Comparison of ENCODE assay signal across 8 mouse cellular contexts in genomic region chr14:15438485-15439157, GRCm38 (mm10). TPM values are rescaled to one million over a fixed set of nuclear protein-coding genes. Genes with fewer than 3 reads are reported as not detected.
A peak's percentile ranks its signal among the peaks of the same experiment; 100 is the strongest.
DNase-seq lines count a peak whose midpoint lies in the region; ATAC-seq and TF ChIP-seq lines count a peak whose summit lies in the region.

Lrrc3b (minus strand) TSS chr14:15438987.

- no peaks in the 10 kb centered on the region for H3K4me1 ChIP-seq in hindbrain, embryonic 14.5 days (replicated peaks; ENCODE audit: control insufficient read depth, insufficient read depth, low read length)
- no peaks in the 10 kb centered on the region for H3K4me1 ChIP-seq in stomach, postnatal 0 days (replicated peaks; ENCODE audit: control insufficient read depth, insufficient read depth)

- peak within 1 kb of the TSS; percentile 75 for H3K9ac ChIP-seq in hindbrain, embryonic 14.5 days
- H3K9ac ChIP-seq in stomach, postnatal 0 days (ENCODE audit: low read length), result peak within 1 kb of the TSS; percentile 47

- no peak for TF ChIP-seq EP300 in stomach, postnatal 0 days (optimal IDR thresholded peaks at IDR 0.05)

- no peaks in the 10 kb centered on the region for H3K9me3 ChIP-seq in hindbrain, embryonic 14.5 days (ENCODE audit: control insufficient read depth, low read length)
- H3K9me3 ChIP-seq in stomach, postnatal 0 days (ENCODE audit: control insufficient read depth, low read length), result no peaks in the 10 kb centered on the region

- peak; percentile 57 for DNase-seq in adrenal gland, postnatal 10 days
- DNase-seq in cerebellum, adult 9-11 months, result peak; percentile 93
- peak; percentile 51 to 63 for DNase-seq in frontal cortex, postnatal 10 days (ENCODE audit: low spot score in 2 of 2)
- DNase-seq in hindbrain, embryonic 14.5 days (ENCODE audit: low spot score), result peak; percentile 71
- peak; percentile 38 for DNase-seq in left cerebral cortex, adult 11 months (ENCODE audit: low spot score)
- peak; percentile 51 for DNase-seq in mesoderm, embryonic 11.5 days (ENCODE audit: low read depth, low spot score)
- peak; percentile 25 for DNase-seq in stomach, postnatal 0 days (ENCODE audit: low spot score)
- no peak for DNase-seq in urinary bladder, postnatal 36 days (ENCODE audit: low spot score in 2 of 2)

- peak; percentile 24; the same call in 1 of the 2 replicates for TF ChIP-seq CTCF in stomach, postnatal 0 days (IDR thresholded peaks at IDR 0.05; ENCODE audit: low read depth)

- H3K27ac ChIP-seq in hindbrain, embryonic 14.5 days, result peak within 1 kb of the TSS; percentile 76
- no peak within 1 kb of the TSS for H3K27ac ChIP-seq in stomach, postnatal 0 days (replicated peaks)

- H3K27me3 ChIP-seq in hindbrain, embryonic 14.5 days (ENCODE audit: control insufficient read depth, insufficient read depth, low read length), result 0 out of 2 replicates have a peak, but pooled peaks cover 3% of the 10 kb centered on the region
- no peaks in the 10 kb centered on the region for H3K27me3 ChIP-seq in stomach, postnatal 0 days (ENCODE audit: control insufficient read depth, insufficient read depth, low read length)

- peak; percentile 92 for ATAC-seq in hindbrain, embryonic 14.5 days (ENCODE audit: low FRiP score)
- peak; percentile 32; the same call in 1 of the 2 replicates for ATAC-seq in stomach, postnatal 0 days (ENCODE audit: low FRiP score, low TSS enrichment)

- no peaks in the 10 kb centered on the region for H3K36me3 ChIP-seq in hindbrain, embryonic 14.5 days (replicated peaks; ENCODE audit: control insufficient read depth, insufficient read depth)
- H3K36me3 ChIP-seq in stomach, postnatal 0 days (ENCODE audit: control insufficient read depth, insufficient read depth, low read length), result no peaks in the 10 kb centered on the region

- peak within 1 kb of the TSS; percentile 50 for H3K4me3 ChIP-seq in hindbrain, embryonic 14.5 days (replicated peaks; ENCODE audit: low read length)
- H3K4me3 ChIP-seq in stomach, postnatal 0 days (ENCODE audit: low read depth, low read length), result peak within 1 kb of the TSS; percentile 50

- H3K4me2 ChIP-seq in hindbrain, embryonic 14.5 days (replicated peaks), result peak within 1 kb of the TSS; percentile 64
- peak within 1 kb of the TSS; percentile 85 for H3K4me2 ChIP-seq in stomach, postnatal 0 days (replicated peaks; ENCODE audit: low read depth)

- under 1% methylated on average over 50 of the region's 51 CpGs for WGBS in hindbrain, embryonic 14.5 days
- 0% methylated on average over 32 of the region's 51 CpGs for WGBS in stomach, postnatal 0 days

RNA-seq across cellular contexts. Expression of gene Lrrc3b, which starts in this region (rescaled TPM):
- total RNA-seq in adrenal gland, postnatal 10 days (2021), result 1 to 10 TPM; 5.5 to 8.4 TPM
- polyA plus RNA-seq in hindbrain, embryonic 14.5 days (2014; fragmentation: Nextera tagmentation; extraction: Ambion mirVana), result 20.9 and 26.9 TPM in 2 replicates
- polyA plus RNA-seq in stomach, postnatal 0 days (2015; fragmentation: Nextera tagmentation; extraction: Ambion mirVana), result 1.5 TPM in 2 replicates

Comparison
In these comparisons a context has a peak if more than half of its experiments do, and no peak if none do; other contexts are left out.
1. DNase-seq: peak in adrenal gland, postnatal 10 days (single experiment), cerebellum, adult 9-11 months (single experiment), frontal cortex, postnatal 10 days (2 of 2), hindbrain, embryonic 14.5 days (single experiment), left cerebral cortex, adult 11 months (single experiment), mesoderm, embryonic 11.5 days (single experiment) and stomach, postnatal 0 days (single experiment); none in urinary bladder, postnatal 36 days (0 of 2).